Mouse (Mus musculus): ENCODE data around the gene Rptor.

DNA sequence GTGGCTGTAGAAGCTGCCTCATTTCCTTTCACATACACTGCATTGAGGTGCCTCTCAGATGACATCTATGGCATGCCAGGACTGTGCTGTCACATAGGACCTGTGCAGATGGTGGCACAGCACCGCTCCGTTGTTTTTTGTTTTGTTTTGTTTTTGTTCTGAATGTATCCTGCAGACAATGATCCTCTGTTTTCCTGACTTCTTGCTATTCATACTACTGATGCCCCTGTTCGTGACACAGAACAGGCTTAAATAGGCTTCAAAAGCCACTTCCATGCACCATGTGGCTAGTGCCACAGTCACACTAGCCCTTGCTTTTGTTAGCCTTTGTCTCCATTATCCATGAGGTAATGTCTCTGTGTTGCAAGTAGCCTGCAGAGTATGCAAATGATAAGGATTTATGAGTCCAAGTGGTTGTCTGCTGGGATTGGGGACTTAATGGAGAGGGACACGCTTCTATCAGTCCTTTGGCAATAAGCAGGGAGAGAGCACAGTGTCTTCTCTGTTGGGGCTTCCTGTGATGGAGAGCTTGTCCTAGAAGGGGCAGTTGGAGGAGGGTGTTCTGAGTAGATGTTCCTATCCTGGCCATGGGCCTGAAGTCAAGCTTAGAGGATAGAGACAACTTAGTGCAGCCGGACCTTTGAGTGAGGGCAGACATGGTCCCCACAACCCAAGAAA, 164.2 kb downstream of the Rptor start:
- TF ChIP-seq POLR2A (IDR thresholded peaks at IDR 0.05; ENCODE audit: borderline replicate concordance, insufficient read depth, low read length) (no peak), CTCF (IDR thresholded peaks at IDR 0.05; ENCODE audit: borderline replicate concordance, insufficient read depth, low read depth, low read length) (no peak)
